In genomic region chr2:158379354-158380078, GRCm38 (mm10) we compare ENCODE assay signal across 8 mouse cellular contexts. TPM values are rescaled to one million over a fixed set of nuclear protein-coding genes. Genes with fewer than 3 reads are reported as not detected.
DNase-seq lines count a peak whose midpoint lies in the region; ATAC-seq and TF ChIP-seq lines count a peak whose summit lies in the region.

No protein-coding gene starts in this region.

- no peak overlapping the region for H3K4me3 ChIP-seq in testis, adult 2 months (ENCODE audit: control insufficient read depth, low read depth, low read length)
- no peak overlapping the region for H3K4me3 ChIP-seq in forebrain, embryonic 16.5 days (replicated peaks; ENCODE audit: low read length)
- no peak overlapping the region for H3K4me3 ChIP-seq in kidney, adult 2 months (ENCODE audit: insufficient read depth, low read depth, low read length)
- H3K4me3 ChIP-seq in liver, adult 2 months (ENCODE audit: insufficient read depth, low read depth, low read length) = no peak overlapping the region

- H3K9me3 ChIP-seq in forebrain, embryonic 16.5 days (ENCODE audit: control insufficient read depth, low read length) = no peaks in the 10 kb centered on the region

- no peak overlapping the region for H3K4me2 ChIP-seq in forebrain, embryonic 16.5 days (ENCODE audit: low read length)

- H3K27ac ChIP-seq in testis, adult 2 months (ENCODE audit: control insufficient read depth, insufficient read depth, low read depth, low read length) = no peak overlapping the region
- H3K27ac ChIP-seq in forebrain, embryonic 16.5 days (ENCODE audit: low read length) = no peak overlapping the region
- H3K27ac ChIP-seq in kidney, adult 2 months (ENCODE audit: insufficient read depth, low read depth, low read length) = peak overlapping the region; percentile 39; the same call in 1 of the 2 replicates
- H3K27ac ChIP-seq in liver, adult 2 months (replicated peaks; ENCODE audit: insufficient read depth, low read depth, low read length) = no peak overlapping the region

- H3K9ac ChIP-seq in forebrain, embryonic 16.5 days (replicated peaks; ENCODE audit: low read depth, low read length) = no peak overlapping the region
- H3K9ac ChIP-seq in liver, adult 2 months (ENCODE audit: low read depth, low read length) = no peak overlapping the region

- ATAC-seq in forebrain, embryonic 16.5 days = peak; percentile 34; the same call in 1 of the 2 replicates
- peak; percentile 82; the same call in 1 of the 2 replicates for ATAC-seq in monocyte, adult 5-6 weeks (replicated peaks; ENCODE audit: insufficient number of reproducible peaks, low FRiP score, low TSS enrichment, poor library complexity, severe bottlenecking)

- 49% methylated on average over 13 of the region's 13 CpGs for WGBS in forebrain, embryonic 16.5 days
- 36% methylated on average over 13 of the region's 13 CpGs for WGBS in kidney, adult 2 months
- 51% methylated on average over 13 of the region's 13 CpGs for WGBS in liver, adult 2 months

- no peaks in the 10 kb centered on the region for H3K79me2 ChIP-seq in liver, adult 2 months (ENCODE audit: control insufficient read depth, insufficient read depth, low read length)

- no peaks in the 10 kb centered on the region; the same call in 1 of the 2 replicates for H3K4me1 ChIP-seq in testis, adult 2 months (ENCODE audit: control insufficient read depth, insufficient read depth, low read length)
- H3K4me1 ChIP-seq in forebrain, embryonic 16.5 days (replicated peaks; ENCODE audit: control insufficient read depth, insufficient read depth, low read length) = peaks cover 5% of the 10 kb centered on the region; the same call in 1 of the 2 replicates
- H3K4me1 ChIP-seq in kidney, adult 2 months (ENCODE audit: control insufficient read depth, insufficient read depth, low read length) = peaks cover 4% of the 10 kb centered on the region; the same call in 1 of the 2 replicates
- H3K4me1 ChIP-seq in liver, adult 2 months (ENCODE audit: control insufficient read depth, insufficient read depth, low read length) = peaks cover 2% of the 10 kb centered on the region; the same call in 1 of the 2 replicates

- TF ChIP-seq CTCF in testis, adult 2 months (IDR thresholded peaks at IDR 0.05; ENCODE audit: control insufficient read depth, insufficient read depth, insufficient replicate concordance, low read depth, low read length) = 0 out of 2 replicates have a peak, but pooled peaks have one; percentile 28
- TF ChIP-seq CTCF in kidney, adult 2 months (conservative IDR thresholded peaks at IDR 0.05; ENCODE audit: insufficient read depth, insufficient read length, low read depth, low read length) = peak; percentile 77
- TF ChIP-seq CTCF in liver, adult 2 months (IDR thresholded peaks at IDR 0.05; ENCODE audit: low read depth, low read length) = peak; percentile 55

- TF ChIP-seq POLR2A in testis, adult 2 months (IDR thresholded peaks at IDR 0.05; ENCODE audit: control insufficient read depth, low read depth, low read length) = no peak
- no peak for TF ChIP-seq POLR2A in kidney, adult 2 months (IDR thresholded peaks at IDR 0.05; ENCODE audit: low read depth, low read length)
- no peak for TF ChIP-seq POLR2A in liver, adult 2 months (IDR thresholded peaks at IDR 0.05; ENCODE audit: extremely low read depth, insufficient read depth, low read length)

- H3K27me3 ChIP-seq in testis, adult 2 months (ENCODE audit: control insufficient read depth, insufficient read depth, low read length) = no peaks in the 10 kb centered on the region
- H3K27me3 ChIP-seq in forebrain, embryonic 16.5 days (replicated peaks; ENCODE audit: control insufficient read depth, insufficient read depth, low read length) = peaks cover 10% of the 10 kb centered on the region; the same call in 1 of the 2 replicates
- no peaks in the 10 kb centered on the region for H3K27me3 ChIP-seq in kidney, adult 2 months (replicated peaks; ENCODE audit: control insufficient read depth, insufficient read depth, low read length)
- H3K27me3 ChIP-seq in liver, adult 2 months (ENCODE audit: control insufficient read depth, insufficient read depth, low read length) = no peaks in the 10 kb centered on the region

- DNase-seq in testis, postnatal 14 days (ENCODE audit: low spot score) = no peak
- peak; percentile 81 for DNase-seq in c-Kit-positive CD71-negative TER-119-negative erythroid progenitor cells, embryonic 14.5 days (ENCODE audit: low read depth)
- peak; percentile 84 for DNase-seq in kidney, adult 2 months
- peak; percentile 80 for DNase-seq in liver, adult 2 months (ENCODE audit: extremely low read depth, low read depth, low spot score)
- peak; percentile 66 for DNase-seq in testis, postnatal 10 days (ENCODE audit: low spot score)

- H3K36me3 ChIP-seq in testis, adult 2 months (ENCODE audit: control insufficient read depth, insufficient read depth, low read length) = no peaks in the 10 kb centered on the region
- no peaks in the 10 kb centered on the region for H3K36me3 ChIP-seq in forebrain, embryonic 16.5 days (ENCODE audit: control insufficient read depth, insufficient read depth)
- no peaks in the 10 kb centered on the region for H3K36me3 ChIP-seq in kidney, adult 2 months (ENCODE audit: control insufficient read depth, insufficient read depth, low read length)
- H3K36me3 ChIP-seq in liver, adult 2 months (ENCODE audit: control insufficient read depth, insufficient read depth, low read length) = no peaks in the 10 kb centered on the region

RNA-seq across cellular contexts. Expression of gene Snhg11, which starts 4.1 kb away (rescaled TPM):
- 2.4 and 3.4 TPM in 2 replicates for polyA plus RNA-seq in testis, adult 2 months (2012; rRNA removed)
- 49.7 and 217 TPM in 2 replicates for polyA plus RNA-seq in forebrain, embryonic 16.5 days (2015; fragmentation: Nextera tagmentation; extraction: Ambion mirVana)
- 35.3 and 58.4 TPM in 2 replicates for polyA plus RNA-seq in kidney, adult 2 months (2012; rRNA removed)
- total RNA-seq in liver, adult 2 months (2014; rRNA removed) = 0.74 and 0.92 TPM in 2 replicates
- polyA plus RNA-seq in liver, adult 2 months (2012; rRNA removed) = 2.2 and 3.5 TPM in 2 replicates
- not detected in 3 replicates for total RNA-seq in monocyte, adult 5-6 weeks (2017)

RNA-seq across cellular contexts. Expression of gene Ralgapb, which starts 30.1 kb away (rescaled TPM):
- polyA plus RNA-seq in testis, adult 2 months (2012; rRNA removed) = 16.8 and 18.8 TPM in 2 replicates
- 24.7 and 26.9 TPM in 2 replicates for polyA plus RNA-seq in forebrain, embryonic 16.5 days (2015; fragmentation: Nextera tagmentation; extraction: Ambion mirVana)
- 25.6 and 30.6 TPM in 2 replicates for polyA plus RNA-seq in kidney, adult 2 months (2012; rRNA removed)
- total RNA-seq in liver, adult 2 months (2014; rRNA removed) = 9.7 and 9.9 TPM in 2 replicates
- 5.6 and 6.1 TPM in 2 replicates for polyA plus RNA-seq in liver, adult 2 months (2012; rRNA removed)
- 39.3 to 60.9 TPM (median 51.9 TPM) in 3 replicates for total RNA-seq in monocyte, adult 5-6 weeks (2017)
